Mouse (Mus musculus): ENCODE measurements around the gene Atp9a. TPM values are rescaled to one million over a fixed set of nuclear protein-coding genes. Genes with fewer than 3 reads are reported as not detected.

Gene Atp9a
- polyA plus RNA-seq, 1 experiment, result 29.9 TPM

DNA sequence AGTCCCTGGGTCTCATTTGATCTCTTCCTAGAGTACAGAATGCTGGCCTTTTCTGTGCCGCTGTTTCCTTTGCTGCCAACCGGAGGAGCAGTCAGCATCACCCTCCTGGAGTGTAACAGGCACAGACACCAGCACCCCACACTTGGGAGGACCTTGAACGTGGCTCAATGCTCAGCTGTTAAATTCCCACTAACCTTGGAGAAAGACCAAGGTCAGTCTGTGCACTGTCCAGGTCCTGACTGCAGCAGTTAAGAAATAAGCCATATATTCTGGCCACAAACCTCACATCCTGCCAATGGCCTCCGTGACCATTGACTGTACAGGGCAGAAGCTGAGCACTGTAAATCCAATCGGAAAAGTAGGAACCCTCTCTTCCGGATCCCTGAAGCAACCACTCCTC is 148.5 kb downstream of the Atp9a start:
- WGBS, result 93% methylated on average over 6 of the region's 6 CpGs
- TF ChIP-seq CTCF (IDR thresholded peaks at IDR 0.05; ENCODE audit: borderline replicate concordance, control insufficient read depth, extremely low read depth, insufficient read depth, low read length, poor library complexity), result no peak
- TF ChIP-seq POLR2A (IDR thresholded peaks at IDR 0.05; ENCODE audit: control insufficient read depth, extremely low read depth, insufficient read depth, low read length, poor library complexity), result no peak
- no peaks in the 10 kb centered on the region for H3K27me3 ChIP-seq (ENCODE audit: control insufficient read depth, insufficient read depth, low read length)
- H3K4me3 ChIP-seq (ENCODE audit: control insufficient read depth, insufficient read depth, low read length), result no peak overlapping the region
- no peak for DNase-seq
- peaks cover 38% of the 10 kb centered on the region for H3K4me1 ChIP-seq (replicated peaks; ENCODE audit: control insufficient read depth, insufficient read depth, low read length)
- no peaks in the 10 kb centered on the region for H3K36me3 ChIP-seq (ENCODE audit: control insufficient read depth, insufficient read depth, low read length)
- H3K27ac ChIP-seq (ENCODE audit: control insufficient read depth, insufficient read depth, low read length), result no peak overlapping the region

DNA sequence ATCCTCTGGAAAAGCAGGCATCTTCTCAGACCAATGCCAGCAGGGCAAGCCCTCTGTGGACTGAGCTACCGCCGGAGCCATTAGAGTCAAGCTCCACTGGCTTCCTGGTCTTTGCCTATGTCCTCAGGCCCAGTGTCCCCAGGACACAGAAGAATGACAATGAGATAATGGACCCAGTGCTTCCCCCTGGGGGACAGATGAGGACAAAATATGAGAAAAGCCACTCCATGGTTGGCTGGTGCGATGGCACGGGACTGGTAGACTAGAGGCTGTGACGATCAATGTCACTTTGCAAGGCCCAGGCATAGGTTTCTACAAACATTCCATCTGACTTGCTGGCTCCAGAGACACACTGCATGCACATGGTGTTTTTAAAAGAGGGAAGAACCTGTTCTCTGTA is 149.2 kb downstream of the Atp9a start:
- no peak overlapping the region for H3K4me3 ChIP-seq (ENCODE audit: control insufficient read depth, insufficient read depth, low read length)
- WGBS, result 95% methylated on average over 5 of the region's 5 CpGs
- TF ChIP-seq POLR2A (IDR thresholded peaks at IDR 0.05; ENCODE audit: control insufficient read depth, extremely low read depth, insufficient read depth, low read length, poor library complexity) (no peak), CTCF (IDR thresholded peaks at IDR 0.05; ENCODE audit: borderline replicate concordance, control insufficient read depth, extremely low read depth, insufficient read depth, low read length, poor library complexity) (peak; percentile 16; the same call in 1 of the 2 replicates)
- DNase-seq, result no peak
- H3K27me3 ChIP-seq (ENCODE audit: control insufficient read depth, insufficient read depth, low read length), result no peaks in the 10 kb centered on the region
- H3K36me3 ChIP-seq (ENCODE audit: control insufficient read depth, insufficient read depth, low read length), result no peaks in the 10 kb centered on the region
- H3K27ac ChIP-seq (ENCODE audit: control insufficient read depth, insufficient read depth, low read length), result no peak overlapping the region
- peaks cover 40% of the 10 kb centered on the region for H3K4me1 ChIP-seq (replicated peaks; ENCODE audit: control insufficient read depth, insufficient read depth, low read length)

DNA sequence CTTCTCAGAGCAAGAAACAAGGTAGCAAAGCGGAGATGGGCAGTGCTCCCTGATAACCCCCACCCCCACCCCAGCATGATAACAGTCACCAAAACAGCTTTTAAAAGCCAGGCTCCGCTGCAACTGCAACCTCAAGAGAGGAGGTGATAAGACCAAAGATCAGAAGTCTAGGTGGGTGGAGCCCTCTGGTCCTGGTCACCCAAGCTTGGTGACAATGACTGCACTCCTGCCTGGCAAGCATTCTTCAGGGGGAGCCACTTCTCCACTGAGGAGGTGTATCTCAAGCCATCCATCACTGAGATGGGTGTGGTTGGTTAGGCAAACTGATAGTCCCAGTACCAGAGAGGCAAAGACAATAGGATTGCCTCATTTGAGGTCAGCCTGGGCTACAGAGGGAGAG is 151.1 kb downstream of the Atp9a start:
- no peak for TF ChIP-seq CTCF (IDR thresholded peaks at IDR 0.05; ENCODE audit: borderline replicate concordance, control insufficient read depth, extremely low read depth, insufficient read depth, low read length, poor library complexity)
- no peak for TF ChIP-seq POLR2A (IDR thresholded peaks at IDR 0.05; ENCODE audit: control insufficient read depth, extremely low read depth, insufficient read depth, low read length, poor library complexity)
- no peaks in the 10 kb centered on the region for H3K36me3 ChIP-seq (ENCODE audit: control insufficient read depth, insufficient read depth, low read length)
- peaks cover 44% of the 10 kb centered on the region for H3K4me1 ChIP-seq (replicated peaks; ENCODE audit: control insufficient read depth, insufficient read depth, low read length)
- no peak for DNase-seq
- WGBS, result 43% methylated on average over 2 of the region's 2 CpGs
- no peak overlapping the region for H3K4me3 ChIP-seq (ENCODE audit: control insufficient read depth, insufficient read depth, low read length)
- H3K27ac ChIP-seq (ENCODE audit: control insufficient read depth, insufficient read depth, low read length), result peak overlapping the region; percentile 44; the same call in 1 of the 2 replicates
- H3K27me3 ChIP-seq (ENCODE audit: control insufficient read depth, insufficient read depth, low read length), result no peaks in the 10 kb centered on the region

DNA sequence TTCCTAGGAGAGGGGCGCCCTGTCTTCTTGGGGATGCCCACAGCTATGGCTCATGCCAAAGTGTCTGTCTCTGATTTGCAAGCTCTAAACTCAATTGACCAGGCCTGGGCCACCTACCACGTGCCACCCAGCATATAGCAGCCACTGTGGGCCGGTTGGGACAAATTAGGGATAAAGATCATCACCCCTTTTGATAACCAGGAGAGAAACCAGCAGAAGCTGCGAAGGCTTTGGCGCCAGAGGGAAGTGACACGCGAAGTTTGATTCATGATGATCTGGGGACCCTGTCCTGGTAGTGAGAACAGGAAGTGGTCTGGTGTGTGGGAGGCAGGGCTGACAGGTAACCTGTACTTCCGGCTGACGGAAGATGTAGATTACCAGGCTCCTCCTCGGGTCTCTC is 151.7 kb downstream of the Atp9a start:
- Histone ChIP-seq H3K27ac (ENCODE audit: control insufficient read depth, insufficient read depth, low read length) (peak overlapping the region; percentile 44; the same call in 1 of the 2 replicates), H3K4me3 (ENCODE audit: control insufficient read depth, insufficient read depth, low read length) (peak overlapping the region; percentile 36), H3K4me1 (replicated peaks; ENCODE audit: control insufficient read depth, insufficient read depth, low read length) (peaks cover 39% of the 10 kb centered on the region), H3K27me3 (ENCODE audit: control insufficient read depth, insufficient read depth, low read length) (no peaks in the 10 kb centered on the region), H3K36me3 (ENCODE audit: control insufficient read depth, insufficient read depth, low read length) (no peaks in the 10 kb centered on the region)
- 3% methylated on average over 10 of the region's 10 CpGs for WGBS
- peak; percentile 58 for DNase-seq
- TF ChIP-seq POLR2A (IDR thresholded peaks at IDR 0.05; ENCODE audit: control insufficient read depth, extremely low read depth, insufficient read depth, low read length, poor library complexity) (no peak), CTCF (IDR thresholded peaks at IDR 0.05; ENCODE audit: borderline replicate concordance, control insufficient read depth, extremely low read depth, insufficient read depth, low read length, poor library complexity) (no peak)

DNA sequence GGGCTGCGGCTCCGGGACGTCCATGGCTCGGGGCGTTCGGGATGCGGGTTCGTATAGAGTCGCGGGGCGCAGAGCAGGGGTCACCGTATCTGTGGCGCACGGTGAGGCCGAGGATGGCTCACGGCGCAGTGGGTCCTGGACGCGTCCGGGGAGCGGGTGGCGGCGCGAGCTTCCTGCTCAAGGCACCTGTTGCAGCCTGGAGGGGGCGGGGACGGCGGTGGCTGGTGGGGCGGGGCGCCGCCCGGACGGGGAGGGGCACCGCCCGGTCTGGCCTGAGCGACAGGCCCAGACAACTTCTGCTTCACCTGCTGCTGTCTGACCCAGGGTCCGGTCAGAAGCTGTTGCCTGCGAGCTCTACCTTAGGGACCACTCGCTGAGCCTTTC is 152.0 kb downstream of the Atp9a start:
- H3K27me3 ChIP-seq (ENCODE audit: control insufficient read depth, insufficient read depth, low read length), result no peaks in the 10 kb centered on the region
- peaks cover 35% of the 10 kb centered on the region for H3K4me1 ChIP-seq (replicated peaks; ENCODE audit: control insufficient read depth, insufficient read depth, low read length)
- H3K36me3 ChIP-seq (ENCODE audit: control insufficient read depth, insufficient read depth, low read length), result no peaks in the 10 kb centered on the region
- peak overlapping the region; percentile 81 for H3K4me3 ChIP-seq (ENCODE audit: control insufficient read depth, insufficient read depth, low read length)
- DNase-seq, result peak; percentile 81
- under 1% methylated on average over 37 of the region's 38 CpGs for WGBS
- peak overlapping the region; percentile 32; the same call in 1 of the 2 replicates for H3K27ac ChIP-seq (ENCODE audit: control insufficient read depth, insufficient read depth, low read length)
- TF ChIP-seq CTCF (IDR thresholded peaks at IDR 0.05; ENCODE audit: borderline replicate concordance, control insufficient read depth, extremely low read depth, insufficient read depth, low read length, poor library complexity) (no peak), POLR2A (IDR thresholded peaks at IDR 0.05; ENCODE audit: control insufficient read depth, extremely low read depth, insufficient read depth, low read length, poor library complexity) (no peak)

DNA sequence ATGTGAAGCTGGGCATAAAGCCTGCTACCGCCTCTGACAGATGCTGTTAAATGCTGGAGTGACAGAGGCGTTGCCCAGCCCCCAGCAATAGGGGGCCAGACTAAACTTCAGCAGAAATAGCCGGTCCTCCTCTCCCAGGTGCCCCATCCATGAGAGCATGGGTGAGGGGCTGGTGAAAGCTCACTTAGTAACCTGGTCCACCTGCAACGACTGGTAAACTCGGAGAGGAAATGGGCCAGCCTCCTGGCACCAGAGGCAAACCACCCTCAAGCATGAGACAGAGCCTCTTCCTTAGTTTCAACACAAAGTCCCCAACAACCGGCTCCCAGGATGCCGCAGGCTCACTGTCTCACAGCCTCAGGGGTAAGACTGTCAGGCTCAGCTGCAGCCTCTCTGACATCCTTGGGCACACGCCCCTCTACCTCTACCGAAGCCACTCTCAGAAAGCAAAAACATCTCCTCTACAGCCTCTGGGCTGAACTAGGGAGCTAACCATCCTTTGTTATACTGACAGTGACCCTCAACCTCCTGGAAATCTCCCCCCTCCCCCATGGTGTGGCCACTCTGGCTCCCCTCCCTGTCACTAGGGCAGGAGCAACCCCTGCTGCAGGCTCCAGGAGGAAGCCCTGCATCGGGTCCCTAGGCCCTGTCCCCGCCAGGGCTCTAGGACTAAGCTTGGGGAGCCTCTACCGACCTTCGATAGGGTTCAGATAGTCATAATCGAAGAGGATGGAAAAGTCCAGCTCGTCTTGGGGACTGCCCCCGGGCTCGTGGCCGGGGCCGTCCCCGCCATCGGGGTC is 152.6 kb downstream of the Atp9a start:
- Histone ChIP-seq H3K36me3 (ENCODE audit: control insufficient read depth, insufficient read depth, low read length) (no peaks in the 10 kb centered on the region), H3K27ac (ENCODE audit: control insufficient read depth, insufficient read depth, low read length) (peak overlapping the region; percentile 52; the same call in 1 of the 2 replicates), H3K4me3 (ENCODE audit: control insufficient read depth, insufficient read depth, low read length) (peak overlapping the region; percentile 81), H3K4me1 (replicated peaks; ENCODE audit: control insufficient read depth, insufficient read depth, low read length) (peaks cover 35% of the 10 kb centered on the region), H3K27me3 (ENCODE audit: control insufficient read depth, insufficient read depth, low read length) (no peaks in the 10 kb centered on the region)
- TF ChIP-seq POLR2A (IDR thresholded peaks at IDR 0.05; ENCODE audit: control insufficient read depth, extremely low read depth, insufficient read depth, low read length, poor library complexity) (no peak), CTCF (IDR thresholded peaks at IDR 0.05; ENCODE audit: borderline replicate concordance, control insufficient read depth, extremely low read depth, insufficient read depth, low read length, poor library complexity) (no peak)
- peak; percentile 61 for DNase-seq
- under 1% methylated on average over 21 of the region's 21 CpGs for WGBS

All from thymus, adult 2 months (tissue).